Mouse (Mus musculus) heart, postnatal 14 days (tissue): ENCODE data around the gene Eid3. TPM values are rescaled to one million over a fixed set of nuclear protein-coding genes. Genes with fewer than 3 reads are reported as not detected.

Source experiments
- DNase-seq, 2 experiments: peaks; one replicate each; pipeline ENCODE4 v3.0.0; 2021 to 2022
- intact Hi-C: fragments of 180-260 bp; cut with DNase I; formaldehyde crosslinking; loops from one replicate; pipeline ENCODE4 v1.15.1; 2025
- long read RNA-seq, 2 experiments: library from polyadenylated mRNA; stranded (forward); transcript quantifications; one replicate each; pipeline ENCODE4 v2.0.0; 2021
- total RNA-seq, 2 experiments: library from RNA; stranded (reverse); gene quantifications; 2 replicates each; pipeline ENCODE4 v1.2.3; 2021

Gene Eid3
- total RNA-seq, result 1 to 10 TPM; 1.1 to 1.3 TPM
- long read RNA-seq, experiment 1, result 0 reads
- long read RNA-seq, experiment 2, result 0 reads

DNA sequence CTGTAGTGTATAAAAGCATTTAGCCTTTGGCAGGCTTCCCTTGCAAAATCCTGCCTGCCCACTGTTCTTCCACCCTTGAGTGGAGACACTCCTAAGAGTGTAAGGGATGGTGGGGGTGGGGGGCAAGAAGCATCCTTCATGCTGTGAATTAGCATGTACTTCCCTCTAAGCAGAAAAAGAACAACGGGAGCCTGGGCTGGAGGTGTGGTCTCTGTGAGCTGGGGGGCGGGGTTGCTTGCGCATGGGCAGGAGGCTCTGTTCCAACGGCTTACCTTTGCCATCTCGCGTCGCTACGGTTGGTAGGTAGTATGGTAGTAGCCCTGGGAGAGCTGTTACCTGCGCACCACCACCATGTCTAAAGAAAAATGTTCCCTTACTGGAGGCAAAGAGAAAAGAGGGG, at the start of gene Eid3:
TSS of gene Eid3 (plus strand) at position 271 of the 400 bp plus-strand sequence.
- no peak for DNase-seq
- intact Hi-C loops, result no loop called here

DNA sequence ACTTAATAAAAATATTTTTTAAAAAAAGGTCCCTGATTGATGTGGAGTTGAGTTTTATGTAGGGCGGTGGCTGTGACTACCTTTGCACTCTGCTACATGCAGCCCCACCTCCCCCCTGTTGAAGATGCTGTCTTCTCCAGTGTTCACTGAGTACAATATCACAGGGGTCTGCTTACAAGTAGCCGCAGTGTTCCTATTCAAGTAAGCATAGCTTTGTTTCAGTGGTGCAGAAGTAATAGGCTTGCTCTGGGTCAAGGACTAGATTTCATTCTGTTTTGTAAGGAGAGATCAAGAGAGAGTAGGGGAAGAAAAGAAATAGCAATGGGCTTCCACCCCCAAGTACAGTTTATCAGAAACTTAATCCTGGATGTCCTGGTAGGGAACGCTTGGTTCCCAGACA, 48.9 kb upstream of the Eid3 start:
- no peak for DNase-seq
- intact Hi-C loops, result no loop called here

GRCm38 (mm10) chr10:82817936-82818335, 48.5 kb upstream of the Eid3 start:
- no peak for DNase-seq
- intact Hi-C loops, result no loop called here

DNA sequence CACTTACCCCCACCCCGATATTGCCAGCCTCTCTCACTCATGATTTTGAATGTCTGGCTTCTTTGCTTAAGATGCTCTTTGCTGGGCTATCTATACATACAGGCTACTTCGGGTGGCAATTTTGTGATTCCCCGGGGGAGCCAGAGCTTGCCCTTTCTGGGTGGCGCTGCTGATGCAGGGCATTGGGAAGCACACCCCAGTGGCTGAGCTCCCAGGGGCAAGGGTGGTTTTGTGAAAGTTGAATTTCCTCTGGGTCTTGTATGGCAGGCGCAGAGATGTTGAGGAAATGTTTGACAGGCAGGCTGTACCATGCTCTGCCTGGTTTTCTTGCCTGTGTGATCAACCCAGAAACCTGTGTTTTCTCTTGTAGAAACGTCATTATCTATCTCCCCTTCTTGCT, 47.8 kb upstream of the Eid3 start:
- intact Hi-C loops, result no loop called here
- no peak for DNase-seq

DNA sequence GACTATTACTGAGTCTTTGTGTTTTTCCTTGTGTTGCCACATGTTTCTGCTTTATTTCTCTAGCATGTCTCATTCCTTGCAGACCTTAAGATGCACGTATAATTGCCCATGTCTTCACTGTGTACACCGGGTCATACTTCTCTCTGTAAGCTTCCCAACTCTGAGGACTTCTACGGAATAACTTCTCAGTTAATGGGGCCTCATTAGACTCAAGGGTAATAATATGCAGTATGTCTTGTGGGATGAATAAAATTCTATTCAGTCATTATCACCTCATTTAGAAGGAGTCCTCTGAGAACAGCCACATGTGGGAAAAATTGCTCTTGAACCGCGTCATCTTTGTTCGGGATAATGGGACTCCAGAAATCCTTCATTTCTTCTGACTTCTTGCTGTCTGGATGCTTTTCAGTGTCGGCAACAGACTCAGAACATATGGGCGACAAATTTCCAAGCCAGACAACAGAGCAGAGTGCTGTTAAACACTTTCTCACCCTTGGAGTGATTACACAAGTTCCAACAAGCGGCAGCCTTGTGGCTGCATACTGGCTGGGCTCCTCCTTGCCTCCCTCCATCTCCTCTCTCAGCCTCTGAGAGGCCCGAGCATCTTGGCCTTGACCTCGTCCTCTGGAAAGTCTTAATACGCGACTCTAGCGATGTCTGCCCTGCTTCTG, 43.2 kb upstream of the Eid3 start:
- no peak for DNase-seq
- intact Hi-C loops, result no loop called here

DNA sequence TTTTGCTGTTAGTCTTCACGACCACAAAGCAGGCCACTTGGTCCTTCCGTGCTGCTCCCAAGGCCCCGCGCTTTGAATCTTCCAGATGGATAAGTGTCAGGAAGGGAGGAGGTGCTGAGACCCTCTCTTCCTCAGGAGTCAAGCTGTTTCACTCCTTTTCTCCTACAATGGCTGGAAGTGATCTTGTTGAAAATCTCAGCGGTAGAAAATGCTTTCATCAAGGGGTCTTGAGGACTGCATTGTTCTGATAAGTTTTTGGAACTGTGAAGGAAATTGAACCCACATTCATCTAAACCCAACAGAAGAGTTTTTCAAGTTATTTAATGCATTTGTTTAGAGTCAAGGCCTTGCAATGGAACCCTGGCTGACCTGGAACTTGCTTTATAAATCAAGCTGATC, 42.6 kb upstream of the Eid3 start:
- intact Hi-C loops, result no loop called here

GRCm38 (mm10) chr10:82824541-82824940, 41.9 kb upstream of the Eid3 start:
- intact Hi-C loops, result no loop called here
- no peak for DNase-seq

More for the DNA sequence above, 42.6 kb upstream of the Eid3 start:
- DNase-seq, result no peak

DNA sequence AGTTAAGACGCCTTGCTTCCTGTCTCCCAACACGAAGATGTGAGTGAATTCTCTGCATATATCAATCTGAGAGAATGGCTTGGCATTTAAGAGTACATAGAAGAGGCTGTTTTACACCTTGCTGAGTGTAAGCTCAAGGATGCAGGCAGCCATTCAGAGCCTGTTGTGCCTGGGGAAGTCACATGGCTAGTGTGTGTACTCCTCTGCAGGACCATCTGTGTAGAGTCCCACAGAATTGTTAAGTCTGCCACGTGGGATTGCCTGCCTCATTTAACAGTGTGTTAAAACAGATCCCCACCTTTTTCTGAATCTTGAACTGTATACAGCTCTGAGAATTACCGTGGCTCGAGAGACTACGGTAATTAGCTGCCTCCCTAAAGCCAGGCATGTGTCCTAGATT, 39.9 kb upstream of the Eid3 start:
- intact Hi-C loops, result no loop called here
- DNase-seq, result no peak

DNA sequence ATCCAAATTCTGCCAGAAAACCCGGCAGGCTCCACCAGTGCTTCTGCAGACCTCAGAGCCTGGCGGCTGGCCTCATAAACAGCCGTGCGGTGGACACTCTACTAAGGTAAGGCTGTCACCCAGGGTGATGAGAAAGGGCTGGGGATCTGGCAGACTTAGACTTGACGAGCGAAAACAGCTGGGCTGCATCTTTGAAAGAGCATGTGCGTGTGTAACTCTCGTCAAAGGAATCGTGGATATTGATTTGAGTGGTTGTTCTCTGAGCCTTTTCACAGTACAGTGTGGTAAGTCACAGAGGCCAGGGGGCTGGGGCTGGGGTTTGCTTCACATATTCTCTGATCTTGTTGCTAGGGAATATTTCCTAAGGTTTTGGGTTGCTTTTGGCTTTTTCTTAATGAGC, 32.5 kb upstream of the Eid3 start, which contains the start of gene Txnrd1:
TSS of gene Txnrd1 (plus strand) at position 26 of the 400 bp plus-strand sequence.
- intact Hi-C loops, result no loop called here
- DNase-seq, result peak; percentile 5 to 6

GRCm38 (mm10) chr10:82835898-82836297, 30.5 kb upstream of the Eid3 start:
- no peak for DNase-seq
- intact Hi-C loops, result no loop called here

GRCm38 (mm10) chr10:82838390-82838789, 28.0 kb upstream of the Eid3 start:
- intact Hi-C loops, result no loop called here
- no peak for DNase-seq

DNA sequence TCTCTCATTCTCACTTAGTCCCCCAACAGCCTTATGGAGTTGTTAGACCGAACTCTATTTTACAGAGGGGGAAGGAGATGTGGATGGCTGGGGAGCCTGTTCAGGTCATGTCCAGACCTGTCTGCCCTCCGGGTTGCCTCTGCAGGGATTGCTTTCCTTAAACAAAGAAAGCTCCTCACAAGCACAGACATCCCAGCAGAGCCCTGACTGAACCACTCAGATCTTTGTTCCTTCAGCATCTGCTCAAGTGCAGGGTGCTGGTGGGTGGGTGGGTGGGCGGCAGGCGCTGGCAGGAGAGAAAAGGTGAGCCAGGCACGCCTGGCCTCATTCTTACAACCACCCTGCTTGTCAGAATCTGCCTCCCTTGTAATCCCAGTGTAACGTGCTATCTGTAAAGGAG, 22.3 kb upstream of the Eid3 start:
- intact Hi-C loops, result no loop called here

GRCm38 (mm10) chr10:82844731-82845130, 21.7 kb upstream of the Eid3 start:
- no peak for DNase-seq
- intact Hi-C loops, result no loop called here

More for the DNA sequence above, 22.3 kb upstream of the Eid3 start:
- no peak for DNase-seq

- intact Hi-C loops, result no loop called here
Observed at GRCm38 (mm10) chr10:82847821-82848459, 18.5 kb upstream of the Eid3 start.

DNA sequence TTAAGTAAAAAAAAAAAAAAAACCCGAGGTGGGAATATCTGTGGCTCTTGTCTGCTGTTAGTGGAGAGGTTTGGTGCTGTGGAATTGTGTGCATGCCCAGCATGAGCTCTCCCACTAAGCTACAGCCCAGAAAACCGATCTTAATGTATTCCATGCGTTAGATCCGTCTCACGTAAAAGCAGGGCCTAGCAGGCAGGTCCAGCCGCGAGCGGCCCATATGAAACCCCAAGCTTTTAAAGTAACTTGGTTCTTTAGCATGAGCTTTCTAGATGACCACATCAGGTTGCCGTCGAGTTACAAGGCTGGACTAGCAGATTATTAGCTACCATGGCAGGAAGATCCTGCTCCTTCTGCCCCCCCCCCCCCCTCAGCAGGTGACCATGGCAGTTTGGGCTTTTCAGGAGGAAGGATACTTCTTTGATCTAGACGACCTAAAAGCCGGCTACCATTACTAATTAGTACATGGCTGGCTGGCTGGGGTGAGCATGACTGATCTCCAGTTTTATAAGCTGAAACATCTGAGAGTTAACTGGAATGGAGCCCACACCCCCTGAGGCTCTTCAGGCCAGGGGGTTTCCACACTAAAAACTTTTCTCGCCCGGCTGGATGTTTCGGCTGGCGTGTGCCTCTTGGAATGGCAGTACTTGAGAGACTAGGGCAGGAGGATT, 16.6 kb upstream of the Eid3 start:
- intact Hi-C loops, result no loop called here
- DNase-seq, result no peak

More at GRCm38 (mm10) chr10:82847821-82848459, 18.5 kb upstream of the Eid3 start:
- DNase-seq, result no peak

- intact Hi-C loops, result no loop called here
- no peak for DNase-seq
Observed at GRCm38 (mm10) chr10:82850354-82850752, 16.1 kb upstream of the Eid3 start.

DNA sequence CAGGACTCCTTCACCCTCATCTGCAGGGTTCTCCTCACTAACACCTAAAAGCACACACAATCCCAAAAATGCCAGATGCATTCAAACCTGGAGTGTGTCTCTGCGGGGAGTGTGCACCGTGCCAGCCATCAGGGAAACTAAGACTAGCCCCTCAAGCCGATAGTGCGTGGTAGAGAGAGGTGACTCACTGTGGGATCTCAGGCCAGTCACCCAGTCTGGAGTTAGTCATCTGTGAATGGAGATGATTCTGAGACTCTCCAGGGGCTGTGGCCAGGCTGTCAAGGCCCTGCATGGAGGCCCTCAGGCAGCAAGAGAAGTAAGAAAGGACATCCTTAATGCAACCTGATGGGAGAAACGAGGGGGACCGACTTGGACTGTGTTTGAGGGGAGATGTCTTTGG, 14.7 kb upstream of the Eid3 start:
- intact Hi-C loops, result no loop called here
- no peak for DNase-seq

GRCm38 (mm10) chr10:82858032-82858680, 8.3 kb upstream of the Eid3 start:
- DNase-seq, result peak in 1 of 2 experiments; percentile 4
- intact Hi-C loops, result loop anchor here (5.0 kb wide), 1 partner anchor 46 kb away; no protein-coding TSS in a partner anchor

DNA sequence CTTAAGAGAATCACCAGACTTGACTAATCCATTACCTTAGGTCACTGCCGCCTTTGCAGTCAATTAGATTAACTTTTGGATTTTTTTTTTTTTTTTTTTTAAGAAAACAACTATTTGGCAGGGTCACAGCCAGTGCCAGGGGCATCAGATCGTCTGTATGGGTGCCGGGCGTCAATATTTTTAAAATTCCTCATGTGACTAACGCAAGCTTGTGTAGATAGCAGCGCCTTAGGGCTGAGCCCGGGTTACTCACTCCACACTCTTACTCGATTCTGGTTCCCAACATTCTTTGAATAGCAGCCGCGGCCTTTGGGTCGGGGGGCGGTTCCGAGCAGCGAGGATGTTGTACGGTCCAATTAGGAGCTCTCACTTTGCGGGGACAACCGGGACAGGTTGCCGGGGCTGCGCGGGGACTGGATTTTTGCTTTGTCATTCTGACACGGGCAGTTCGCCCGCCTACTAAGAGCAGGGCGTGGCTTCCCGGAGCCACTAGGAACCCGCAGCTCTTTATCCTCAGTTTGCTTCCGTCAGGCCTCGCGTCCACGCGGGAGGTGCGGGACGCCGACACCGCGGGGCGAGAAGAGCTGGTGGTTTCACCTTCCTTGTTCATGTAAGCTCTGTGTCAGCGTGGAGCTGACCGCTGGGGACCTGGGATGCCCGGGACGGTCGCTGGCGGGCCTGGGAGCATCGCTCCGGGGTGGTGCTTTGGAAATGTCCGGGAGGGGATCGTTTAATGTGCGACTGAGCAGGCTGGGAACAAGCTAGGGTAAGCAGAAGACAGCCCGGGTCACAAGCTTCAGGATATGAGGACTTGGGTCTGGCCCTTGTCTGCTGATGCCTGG, 7.5 kb upstream of the Eid3 start:
- DNase-seq, result peak; percentile 89 to 92
- intact Hi-C loops, result loop anchor here (5.0 kb wide), 1 partner anchor 47 kb away; no protein-coding TSS in a partner anchor

DNA sequence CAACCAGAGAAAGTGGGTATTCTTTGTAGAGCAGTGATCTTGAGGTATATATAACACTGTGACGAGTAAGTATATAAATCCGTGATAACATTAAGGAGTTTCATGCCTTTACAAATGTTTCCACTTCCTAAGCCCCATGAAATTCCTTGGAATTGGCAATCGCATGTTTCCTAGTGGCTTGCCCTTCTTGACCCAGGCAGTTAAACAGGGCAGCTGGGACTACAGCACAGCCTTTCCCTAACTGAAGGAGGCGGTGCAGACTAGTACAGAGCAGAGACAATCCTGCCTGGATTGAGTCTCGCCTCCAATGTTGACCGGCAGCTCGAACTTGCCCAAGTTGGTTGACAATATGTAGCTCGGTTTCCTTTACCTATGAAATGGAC, 6.9 kb upstream of the Eid3 start:
- intact Hi-C loops, result loop anchor here (5.0 kb wide), 1 partner anchor 47 kb away; no protein-coding TSS in a partner anchor
- DNase-seq, result peak; percentile 16 to 38
